9 mouse cellular contexts compared by ENCODE assay signal in the genomic region with DNA sequence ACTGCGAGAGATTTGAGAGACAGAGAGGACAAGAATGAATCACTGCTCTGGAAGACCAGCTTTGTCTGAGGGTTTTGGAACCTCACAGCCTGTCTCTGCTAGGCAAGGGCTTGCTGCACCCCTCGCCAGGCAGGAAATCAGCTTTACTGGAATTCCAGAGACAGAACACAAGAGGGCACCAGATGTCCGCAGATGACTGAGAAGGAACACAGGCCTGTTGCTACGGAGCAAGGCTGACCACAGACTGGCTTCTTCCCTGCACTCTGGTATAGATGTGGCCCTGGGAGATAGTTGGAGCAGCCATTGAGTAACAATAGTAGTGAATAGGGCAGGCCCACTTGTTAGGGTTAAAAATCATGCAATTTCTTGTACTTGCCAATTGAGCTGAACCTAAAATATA.
DNase-seq lines count a peak whose midpoint lies in the region; ATAC-seq and TF ChIP-seq lines count a peak whose summit lies in the region.
"Had no signal": no experiment of that assay in that cellular context is flagged by ENCODE, and none has a peak within 500 bp of the region (broad histone marks: within the 10 kb centered on the region; RNA-seq: fewer than 3 reads in every experiment).

No protein-coding gene starts in this region.

- ATAC-seq in forebrain, postnatal 0 days, result peak; percentile 85
- peak; percentile 75 for ATAC-seq in hindbrain, embryonic 12.5 days (ENCODE audit: low FRiP score)

- no peaks in the 10 kb centered on the region for H3K27me3 ChIP-seq in MEL (ENCODE audit: control insufficient read depth in 1 of 2, insufficient read depth in 2 of 2, low read length in 2 of 2)
- no peaks in the 10 kb centered on the region for H3K27me3 ChIP-seq in forebrain, postnatal 0 days (ENCODE audit: insufficient read depth, low read length)
- H3K27me3 ChIP-seq in hindbrain, embryonic 12.5 days, result no peaks in the 10 kb centered on the region
- H3K27me3 ChIP-seq: embryonic facial prominence, embryonic 15.5 days had no signal

- peak; percentile 6 to 65 (median 36); a peak in 3 of 6 replicates for TF ChIP-seq CTCF in MEL (IDR thresholded peaks at IDR 0.05 in 2 of 3, conservative IDR thresholded peaks at IDR 0.05 in 1 of 3; ENCODE audit: control insufficient read depth in 1 of 3, insufficient read depth in 1 of 3, low read depth in 2 of 3, low read length in 3 of 3, poor library complexity in 1 of 3, severe bottlenecking in 1 of 3)
- peak; percentile 87 for TF ChIP-seq CTCF in forebrain, postnatal 0 days (IDR thresholded peaks at IDR 0.05; ENCODE audit: low read depth)

- no peaks in the 10 kb centered on the region for H3K9me3 ChIP-seq in MEL (replicated peaks; ENCODE audit: insufficient read depth, low read length)
- no peaks in the 10 kb centered on the region for H3K9me3 ChIP-seq in forebrain, postnatal 0 days (ENCODE audit: low read length)
- H3K9me3 ChIP-seq in hindbrain, embryonic 12.5 days (replicated peaks), result no peaks in the 10 kb centered on the region
- H3K9me3 ChIP-seq: embryonic facial prominence, embryonic 15.5 days had no signal

- no peak overlapping the region for H3K27ac ChIP-seq in MEL (ENCODE audit: control insufficient read depth, low read depth, low read length)
- no peak overlapping the region for H3K27ac ChIP-seq in forebrain, postnatal 0 days (ENCODE audit: low read depth, low read length)
- no peak overlapping the region for H3K27ac ChIP-seq in hindbrain, embryonic 12.5 days
- H3K27ac ChIP-seq: embryonic facial prominence, embryonic 15.5 days had no signal

- H3K9ac ChIP-seq in MEL (ENCODE audit: control insufficient read depth, low read depth, low read length, poor library complexity, severe bottlenecking), result no peak overlapping the region
- no peak overlapping the region for H3K9ac ChIP-seq in forebrain, postnatal 0 days
- no peak overlapping the region for H3K9ac ChIP-seq in hindbrain, embryonic 12.5 days
- H3K9ac ChIP-seq: embryonic facial prominence, embryonic 15.5 days had no signal

- peak; percentile 67 for TF ChIP-seq RAD21 in MEL (IDR thresholded peaks at IDR 0.05; ENCODE audit: low read depth, low read length)

- TF ChIP-seq POLR2A in MEL (IDR thresholded peaks at IDR 0.05; ENCODE audit: control insufficient read depth in 1 of 2, insufficient read depth in 1 of 2, low read depth in 1 of 2, low read length in 2 of 2, poor library complexity in 1 of 2), result no peak

- peak; percentile 33 for DNase-seq in MEL (ENCODE audit: low read depth, low spot score)
- DNase-seq in cerebellum, adult 11-12 months, result peak; percentile 41
- DNase-seq in forebrain, postnatal 0 days, result peak; percentile 82
- DNase-seq in layer of hippocampus, postnatal 10 days (ENCODE audit: low spot score in 2 of 2), result peak; percentile 73 to 81
- peak; percentile 52 for DNase-seq in lung, postnatal 25 days (ENCODE audit: low spot score)
- peak; percentile 57 for DNase-seq in retina, postnatal 7 days (ENCODE audit: low read depth, low spot score)
- no peak for DNase-seq in spleen, postnatal 36 days (ENCODE audit: low spot score in 2 of 2)

- no peak overlapping the region for H3K4me2 ChIP-seq in forebrain, postnatal 0 days (ENCODE audit: low read depth)
- no peak overlapping the region for H3K4me2 ChIP-seq in hindbrain, embryonic 12.5 days (replicated peaks)
- H3K4me2 ChIP-seq: embryonic facial prominence, embryonic 15.5 days had no signal

- no peaks in the 10 kb centered on the region for H3K79me2 ChIP-seq in MEL (ENCODE audit: control insufficient read depth, insufficient read depth, low read length, poor library complexity)

- no peak for TF ChIP-seq EP300 in MEL (IDR thresholded peaks at IDR 0.05; ENCODE audit: low read depth in 1 of 2, low read length in 2 of 2)

- no peaks in the 10 kb centered on the region for H3K4me1 ChIP-seq in MEL (ENCODE audit: control insufficient read depth in 1 of 2, insufficient read depth in 2 of 2, low read length in 2 of 2)
- no peaks in the 10 kb centered on the region for H3K4me1 ChIP-seq in forebrain, postnatal 0 days (ENCODE audit: insufficient read depth)
- H3K4me1 ChIP-seq in hindbrain, embryonic 12.5 days, result no peaks in the 10 kb centered on the region
- H3K4me1 ChIP-seq: embryonic facial prominence, embryonic 15.5 days had no signal

- 33% methylated on average over 4 of the region's 4 CpGs for WGBS in forebrain, postnatal 0 days
- 33% methylated on average over 4 of the region's 4 CpGs for WGBS in hindbrain, embryonic 12.5 days

- H3K36me3 ChIP-seq in MEL (ENCODE audit: control insufficient read depth in 1 of 2, insufficient read depth in 2 of 2, low read length in 2 of 2), result peaks cover 0 to 11% of the 10 kb centered on the region in 2 experiments; a peak in 1 of 4 replicates
- peaks cover 28% of the 10 kb centered on the region for H3K36me3 ChIP-seq in forebrain, postnatal 0 days (ENCODE audit: insufficient read depth)
- peaks cover 27% of the 10 kb centered on the region for H3K36me3 ChIP-seq in hindbrain, embryonic 12.5 days

- no peak overlapping the region for H3K4me3 ChIP-seq in MEL (ENCODE audit: control insufficient read depth in 1 of 2, insufficient read depth in 1 of 2, low read depth in 2 of 2, low read length in 2 of 2)
- no peak overlapping the region for H3K4me3 ChIP-seq in forebrain, postnatal 0 days (ENCODE audit: low read depth, low read length)
- no peak overlapping the region for H3K4me3 ChIP-seq in hindbrain, embryonic 12.5 days
- H3K4me3 ChIP-seq: embryonic facial prominence, embryonic 15.5 days had no signal

TF ChIP-seq in MEL, 35 proteins besides CTCF, POLR2A, EP300 and RAD21:
- TF ChIP-seq SMC3 (IDR thresholded peaks at IDR 0.05; ENCODE audit: low read depth, low read length), result peak; percentile 59
- no peak for TF ChIP-seq NELFE (IDR thresholded peaks at IDR 0.05; ENCODE audit: low read depth, low read length)
- TF ChIP-seq USF1 (IDR thresholded peaks at IDR 0.05; ENCODE audit: low read depth, low read length), result no peak
- TF ChIP-seq ZC3H11A (IDR thresholded peaks at IDR 0.05; ENCODE audit: low read depth, low read length), result peak; percentile 26; the same call in 1 of the 2 replicates
- no peak for TF ChIP-seq ELF1 (IDR thresholded peaks at IDR 0.05; ENCODE audit: low read depth, low read length)
- TF ChIP-seq POLR2AphosphoS5 (IDR thresholded peaks at IDR 0.05; ENCODE audit: borderline replicate concordance, low read depth, low read length), result no peak
- no peak for TF ChIP-seq TCF12 (IDR thresholded peaks at IDR 0.05; ENCODE audit: low read depth, low read length)
- no peak for TF ChIP-seq GATA1 (IDR thresholded peaks at IDR 0.05; ENCODE audit: low read depth, low read length)
- no peak for TF ChIP-seq MAX (IDR thresholded peaks at IDR 0.05; ENCODE audit: low read length)
- no peak for TF ChIP-seq MEF2A (IDR thresholded peaks at IDR 0.05; ENCODE audit: extremely low read depth, insufficient replicate concordance, low read depth, low read length, poor library complexity, severe bottlenecking)
TF ChIP-seq in MEL: peak in this region for 2.

Comparison
In these comparisons a context has a peak if more than half of its experiments do, and no peak if none do; other contexts are left out.
1. DNase-seq: peak in MEL (single experiment), cerebellum, adult 11-12 months (single experiment), forebrain, postnatal 0 days (single experiment), layer of hippocampus, postnatal 10 days (2 of 2), lung, postnatal 25 days (single experiment) and retina, postnatal 7 days (single experiment); none in spleen, postnatal 36 days (0 of 2).